Mouse (Mus musculus): ENCODE measurements around the gene Eif5a. TPM values are rescaled to one million over a fixed set of nuclear protein-coding genes. Genes with fewer than 3 reads are reported as not detected.

The Eif5a gene
- polyA plus RNA-seq, 1 experiment from 2014 or later = 1,661 TPM

- Histone ChIP-seq H3K9me3 (no peaks in the 10 kb centered on the region), H3K27me3 (peaks cover 19% of the 10 kb centered on the region; the same call in 1 of the 2 replicates), H3K4me2 (replicated peaks) (no peak overlapping the region), H3K9ac (no peak overlapping the region), H3K36me3 (peaks cover 34% of the 10 kb centered on the region), H3K27ac (no peak overlapping the region), H3K4me1 (peaks cover 32% of the 10 kb centered on the region), H3K4me3 (no peak overlapping the region)
- 84% methylated on average over 4 of the region's 4 CpGs for WGBS
- ATAC-seq (ENCODE audit: insufficient number of reproducible peaks, insufficient read depth, low FRiP score, low TSS enrichment) = no peak
These were observed 19.2 kb upstream of the Eif5a start for GRCm38 (mm10) chr11:69940962-69941361.

- Histone ChIP-seq H3K4me2 (replicated peaks) (no peak overlapping the region), H3K4me3 (no peak overlapping the region), H3K36me3 (peaks cover 22% of the 10 kb centered on the region), H3K4me1 (peaks cover 32% of the 10 kb centered on the region), H3K27ac (no peak overlapping the region), H3K9ac (no peak overlapping the region), H3K27me3 (peaks cover 19% of the 10 kb centered on the region; the same call in 1 of the 2 replicates), H3K9me3 (no peaks in the 10 kb centered on the region)
- ATAC-seq (ENCODE audit: insufficient number of reproducible peaks, insufficient read depth, low FRiP score, low TSS enrichment) = no peak
- WGBS = 90% methylated on average over 17 of the region's 17 CpGs
These were observed 18.0 kb upstream of the Eif5a start for GRCm38 (mm10) chr11:69939731-69940130.

DNA sequence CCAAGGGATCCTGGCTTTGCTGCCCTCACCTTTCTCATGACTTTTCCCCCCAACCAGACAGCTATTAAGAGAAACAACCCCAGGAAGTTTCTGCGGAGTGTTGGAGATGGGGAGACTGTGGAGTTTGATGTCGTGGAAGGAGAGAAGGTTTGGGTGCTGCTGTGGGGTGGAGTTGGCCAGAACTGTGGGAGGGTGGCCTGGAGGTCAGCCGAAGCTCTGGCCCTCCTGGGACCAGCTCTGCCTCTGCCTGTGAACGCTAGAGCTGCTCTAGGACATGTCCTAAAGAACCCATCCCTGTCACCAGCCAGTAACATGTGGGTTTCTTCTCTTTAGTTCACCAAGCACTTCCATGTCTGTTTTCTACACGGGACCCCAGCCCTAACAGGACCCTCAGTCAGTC is 17.4 kb upstream of the Eif5a start:
- no peak for ATAC-seq (ENCODE audit: insufficient number of reproducible peaks, insufficient read depth, low FRiP score, low TSS enrichment)
- 71% methylated on average over 5 of the region's 5 CpGs for WGBS
- Histone ChIP-seq H3K9me3 (no peaks in the 10 kb centered on the region), H3K27me3 (peaks cover 19% of the 10 kb centered on the region; the same call in 1 of the 2 replicates), H3K4me2 (replicated peaks) (no peak overlapping the region), H3K27ac (no peak overlapping the region), H3K4me1 (peaks cover 34% of the 10 kb centered on the region), H3K4me3 (no peak overlapping the region), H3K36me3 (peaks cover 16% of the 10 kb centered on the region), H3K9ac (no peak overlapping the region)

- Histone ChIP-seq H3K4me3 (no peak overlapping the region), H3K36me3 (peaks cover 11% of the 10 kb centered on the region), H3K9me3 (no peaks in the 10 kb centered on the region), H3K27me3 (peaks cover 19% of the 10 kb centered on the region; the same call in 1 of the 2 replicates), H3K27ac (no peak overlapping the region), H3K4me2 (replicated peaks) (no peak overlapping the region), H3K9ac (0 out of 2 replicates have a peak overlapping the region, but pooled peaks have one; percentile 30), H3K4me1 (peaks cover 31% of the 10 kb centered on the region)
- ATAC-seq (ENCODE audit: insufficient number of reproducible peaks, insufficient read depth, low FRiP score, low TSS enrichment) = no peak
- 18% methylated on average over 9 of the region's 9 CpGs for WGBS
These were observed 16.7 kb upstream of the Eif5a start for GRCm38 (mm10) chr11:69938401-69938979.

DNA sequence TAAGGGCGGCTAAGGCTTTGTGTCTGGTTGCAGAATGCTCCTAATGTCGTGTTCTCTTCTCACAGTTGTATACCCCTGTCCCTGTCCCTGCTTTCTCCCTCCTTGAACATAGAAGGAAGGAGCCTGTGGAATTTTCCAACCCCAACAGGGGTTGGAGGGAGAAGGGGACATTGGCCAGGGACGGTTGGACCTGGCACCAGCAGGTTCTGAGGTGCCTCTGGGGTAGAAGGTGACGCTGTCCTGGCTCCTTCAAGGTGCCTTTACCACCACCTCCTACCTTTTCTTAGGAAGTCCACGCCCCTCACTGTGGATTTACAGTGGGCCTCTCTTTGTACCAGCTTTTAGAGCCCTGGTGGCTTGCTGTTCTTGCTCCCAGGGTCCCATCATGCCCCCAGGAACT is 16.1 kb upstream of the Eif5a start:
- Histone ChIP-seq H3K27me3 (peaks cover 19% of the 10 kb centered on the region; the same call in 1 of the 2 replicates), H3K9ac (0 out of 2 replicates have a peak overlapping the region, but pooled peaks have one; percentile 30), H3K4me1 (peaks cover 31% of the 10 kb centered on the region), H3K9me3 (no peaks in the 10 kb centered on the region), H3K36me3 (peaks cover 5% of the 10 kb centered on the region), H3K4me2 (replicated peaks) (no peak overlapping the region), H3K27ac (no peak overlapping the region), H3K4me3 (no peak overlapping the region)
- no peak for ATAC-seq (ENCODE audit: insufficient number of reproducible peaks, insufficient read depth, low FRiP score, low TSS enrichment)
- 65% methylated on average over 5 of the region's 5 CpGs for WGBS

DNA sequence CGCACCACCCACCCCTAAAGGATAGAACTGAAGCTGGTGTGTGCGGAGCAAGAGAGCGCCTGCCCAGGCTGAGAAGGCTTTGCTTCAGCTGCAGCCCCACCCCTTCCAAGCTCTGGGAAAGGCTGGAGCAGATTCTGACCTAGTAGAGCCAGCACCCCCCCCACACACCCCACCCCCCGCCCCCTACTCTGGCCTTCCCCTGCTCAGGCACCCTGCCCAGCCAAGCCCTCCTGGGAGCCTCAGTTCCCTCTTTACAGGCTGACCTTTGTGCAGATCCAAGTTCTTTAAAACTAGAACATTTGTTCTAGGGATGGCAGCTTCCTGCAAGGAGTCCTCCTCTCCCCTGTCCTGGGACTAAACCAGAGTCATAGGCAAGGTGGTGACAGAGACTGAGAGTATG is 15.6 kb upstream of the Eif5a start:
- Histone ChIP-seq H3K4me2 (replicated peaks) (peak overlapping the region; percentile 100; the same call in 1 of the 2 replicates), H3K9ac (no peak overlapping the region), H3K27me3 (peaks cover 19% of the 10 kb centered on the region; the same call in 1 of the 2 replicates), H3K27ac (no peak overlapping the region), H3K36me3 (0 out of 2 replicates have a peak, but pooled peaks cover under 1% of the 10 kb centered on the region), H3K4me1 (peaks cover 31% of the 10 kb centered on the region), H3K4me3 (0 out of 2 replicates have a peak overlapping the region, but pooled peaks have one; percentile 61), H3K9me3 (no peaks in the 10 kb centered on the region)
- no peak for ATAC-seq (ENCODE audit: insufficient number of reproducible peaks, insufficient read depth, low FRiP score, low TSS enrichment)
- WGBS = 44% methylated on average over 3 of the region's 4 CpGs

- Histone ChIP-seq H3K9me3 (no peaks in the 10 kb centered on the region), H3K4me2 (replicated peaks) (peak overlapping the region; percentile 100), H3K4me3 (peak overlapping the region; percentile 61), H3K27me3 (peaks cover 19% of the 10 kb centered on the region; the same call in 1 of the 2 replicates), H3K36me3 (no peaks in the 10 kb centered on the region), H3K4me1 (peaks cover 31% of the 10 kb centered on the region), H3K27ac (no peak overlapping the region), H3K9ac (peak overlapping the region; percentile 74; the same call in 1 of the 2 replicates)
- WGBS = 41% methylated on average over 9 of the region's 9 CpGs
- no peak for ATAC-seq (ENCODE audit: insufficient number of reproducible peaks, insufficient read depth, low FRiP score, low TSS enrichment)
These were observed 15.1 kb upstream of the Eif5a start for GRCm38 (mm10) chr11:69936714-69937347.

GRCm38 (mm10) chr11:69936156-69936555 is 14.4 kb upstream of the Eif5a start:
- H3K36me3 ChIP-seq = no peaks in the 10 kb centered on the region
- H3K4me2 ChIP-seq (replicated peaks) = peak overlapping the region; percentile 100
- H3K27ac ChIP-seq = no peak overlapping the region
- peaks cover 19% of the 10 kb centered on the region; the same call in 1 of the 2 replicates for H3K27me3 ChIP-seq
- peak overlapping the region; percentile 74 for H3K9ac ChIP-seq
- H3K4me1 ChIP-seq = peaks cover 31% of the 10 kb centered on the region
- H3K9me3 ChIP-seq = no peaks in the 10 kb centered on the region
- ATAC-seq (ENCODE audit: insufficient number of reproducible peaks, insufficient read depth, low FRiP score, low TSS enrichment) = no peak
- 3% methylated on average over 30 of the region's 30 CpGs for WGBS
- H3K4me3 ChIP-seq = peak overlapping the region; percentile 61

GRCm38 (mm10) chr11:69935137-69935879 is 13.6 kb upstream of the Eif5a start, which contains the start of gene Ybx2:
Ybx2 (plus strand) TSS chr11:69935796.
- peak; percentile 89 for ATAC-seq (ENCODE audit: insufficient number of reproducible peaks, insufficient read depth, low FRiP score, low TSS enrichment)
- H3K27ac ChIP-seq = 0 out of 2 replicates have a peak within 1 kb of the TSS, but pooled peaks have one; percentile 36
- H3K27me3 ChIP-seq = peaks cover 19% of the 10 kb centered on the region; the same call in 1 of the 2 replicates
- H3K4me3 ChIP-seq = peak within 1 kb of the TSS; percentile 61
- peak within 1 kb of the TSS; percentile 100 for H3K4me2 ChIP-seq (replicated peaks)
- peak within 1 kb of the TSS; percentile 74 for H3K9ac ChIP-seq
- WGBS = 2% methylated on average over 54 of the region's 62 CpGs
- H3K4me1 ChIP-seq = peaks cover 31% of the 10 kb centered on the region
- no peaks in the 10 kb centered on the region for H3K36me3 ChIP-seq
- H3K9me3 ChIP-seq = no peaks in the 10 kb centered on the region

- peak overlapping the region; percentile 22; the same call in 1 of the 2 replicates for H3K4me3 ChIP-seq
- peaks cover 31% of the 10 kb centered on the region for H3K4me1 ChIP-seq
- H3K27ac ChIP-seq = no peak overlapping the region
- peaks cover 19% of the 10 kb centered on the region; the same call in 1 of the 2 replicates for H3K27me3 ChIP-seq
- peak overlapping the region; percentile 50 for H3K4me2 ChIP-seq (replicated peaks)
- no peaks in the 10 kb centered on the region for H3K9me3 ChIP-seq
- H3K36me3 ChIP-seq = no peaks in the 10 kb centered on the region
- H3K9ac ChIP-seq = no peak overlapping the region
- WGBS = 21% methylated on average over 6 of the region's 6 CpGs
- no peak for ATAC-seq (ENCODE audit: insufficient number of reproducible peaks, insufficient read depth, low FRiP score, low TSS enrichment)
These were observed 12.9 kb upstream of the Eif5a start for GRCm38 (mm10) chr11:69934681-69935080.

DNA sequence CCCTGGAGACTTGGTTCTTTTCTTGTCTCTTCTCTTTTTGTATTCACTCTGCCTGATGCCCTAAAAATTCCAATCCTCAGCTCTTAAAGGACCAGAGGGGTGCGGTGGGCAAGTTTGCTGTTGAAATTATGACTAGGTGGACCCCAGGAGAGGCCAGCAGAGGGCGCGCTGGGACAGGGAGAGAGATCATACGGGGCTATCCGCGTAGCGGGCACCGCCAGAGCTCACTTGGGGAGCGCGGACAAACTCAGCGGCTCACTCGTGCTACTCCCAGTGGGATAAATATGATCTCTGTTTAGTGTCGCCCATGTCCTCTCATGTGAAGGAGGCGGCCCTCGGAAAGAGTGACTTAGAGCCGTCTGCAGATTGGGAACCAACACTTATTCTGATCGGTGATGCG is 12.4 kb upstream of the Eif5a start:
- peak overlapping the region; percentile 22; the same call in 1 of the 2 replicates for H3K4me3 ChIP-seq
- peaks cover 19% of the 10 kb centered on the region; the same call in 1 of the 2 replicates for H3K27me3 ChIP-seq
- no peak overlapping the region for H3K27ac ChIP-seq
- no peaks in the 10 kb centered on the region for H3K36me3 ChIP-seq
- H3K9ac ChIP-seq = peak overlapping the region; percentile 29; the same call in 1 of the 2 replicates
- ATAC-seq (ENCODE audit: insufficient number of reproducible peaks, insufficient read depth, low FRiP score, low TSS enrichment) = no peak
- no peaks in the 10 kb centered on the region for H3K9me3 ChIP-seq
- peaks cover 31% of the 10 kb centered on the region for H3K4me1 ChIP-seq
- WGBS = under 1% methylated on average over 18 of the region's 18 CpGs
- H3K4me2 ChIP-seq (replicated peaks) = peak overlapping the region; percentile 50

Data from embryonic facial prominence, embryonic 12.5 days (tissue).